Mouse (Mus musculus): Measurements from ENCODE around the gene A430078G23Rik.
"Not testable (repeated sequence)": the region's sequence is repeated elsewhere in the genome, so short reads cannot be mapped to it uniquely, and the experiment has no call there.

GRCm38 (mm10) chr8:3337525-3337824, 15.7 kb upstream of the A430078G23Rik start:
- TF ChIP-seq POLR2A (IDR thresholded peaks at IDR 0.05; ENCODE audit: control insufficient read depth, extremely low read depth, insufficient read depth, low read length, poor library complexity); CTCF (IDR thresholded peaks at IDR 0.05; ENCODE audit: borderline replicate concordance, control insufficient read depth, extremely low read depth, insufficient read depth, low read length, poor library complexity): not testable (repeated sequence)
